Comparison of ENCODE assay signal across 11 mouse cellular contexts in the genomic region with DNA sequence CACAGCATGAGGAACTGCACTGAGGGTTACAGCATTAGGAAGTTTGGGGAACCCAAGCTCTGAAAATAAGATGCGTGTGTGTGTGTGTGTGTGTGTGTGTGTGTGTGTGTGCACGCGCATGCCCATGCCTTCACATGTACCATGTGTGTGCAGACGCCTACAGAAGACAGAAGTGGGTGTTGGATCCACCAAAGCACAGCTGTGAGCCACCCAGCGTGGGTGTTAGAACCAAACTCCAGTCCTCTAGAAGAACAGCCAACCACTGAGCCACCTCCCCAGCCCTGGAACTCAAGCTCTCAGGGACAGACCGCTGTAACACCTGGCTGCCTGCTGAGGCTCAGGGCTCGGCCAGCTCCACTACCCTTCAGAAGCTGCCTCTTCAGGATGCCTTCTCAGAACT.
"Had no signal": no experiment of that assay in that cellular context is flagged by ENCODE, and none has a peak within 500 bp of the region (broad histone marks: within the 10 kb centered on the region; RNA-seq: fewer than 3 reads in every experiment).

No protein-coding gene starts in this region.

- H3K27ac ChIP-seq: left cerebral cortex, adult 2 months; limb, embryonic 10.5 days; liver, embryonic 15.5 days; midbrain, embryonic 13.5 days had no signal

- DNase-seq: kidney, adult 11 months; kidney, postnatal 14 days; lung, adult 2 months; right cerebral cortex, postnatal 4 days; thymus, postnatal 36 days had no signal

- H3K9me3 ChIP-seq: limb, embryonic 10.5 days; liver, embryonic 15.5 days; midbrain, embryonic 13.5 days had no signal

- H3K4me2 ChIP-seq: liver, embryonic 11.5 days; liver, embryonic 15.5 days; midbrain, embryonic 13.5 days had no signal

- ATAC-seq: lung, postnatal 0 days; midbrain, embryonic 13.5 days had no signal

- H3K27me3 ChIP-seq: liver, embryonic 15.5 days; midbrain, embryonic 13.5 days had no signal

- H3K4me3 ChIP-seq: left cerebral cortex, adult 2 months; limb, embryonic 10.5 days; liver, embryonic 15.5 days; midbrain, embryonic 13.5 days had no signal

- H3K9ac ChIP-seq: liver, embryonic 15.5 days; midbrain, embryonic 13.5 days had no signal
